Mouse (Mus musculus) layer of hippocampus, adult 18-20 months (tissue): Measurements from ENCODE around the gene Ccdc6. TPM values are rescaled to one million over a fixed set of nuclear protein-coding genes. Genes with fewer than 3 reads are reported as not detected.

Source experiments
- DNase-seq, 2 experiments: peaks; one replicate each; pipeline ENCODE4 v3.0.0; 2022; ENCODE audit warnings: low spot score in 2 of 2
- long read RNA-seq: library from polyadenylated mRNA; stranded (forward); transcript quantifications from one replicate; pipeline ENCODE4 v2.0.0, GENCODE M21; 2021
- total RNA-seq, 2 experiments: library from RNA; stranded (reverse); gene quantifications; 2 replicates each; pipeline ENCODE4 v1.2.3; 2021

Ccdc6 gene
- 10 to 100 TPM; 72.0 to 73.6 TPM for total RNA-seq
- long read RNA-seq, partial matches to known transcripts = 0 of 13 reads
- long read RNA-seq, other reads (novel, unspliced or antisense) = 13 of 13 reads

DNA sequence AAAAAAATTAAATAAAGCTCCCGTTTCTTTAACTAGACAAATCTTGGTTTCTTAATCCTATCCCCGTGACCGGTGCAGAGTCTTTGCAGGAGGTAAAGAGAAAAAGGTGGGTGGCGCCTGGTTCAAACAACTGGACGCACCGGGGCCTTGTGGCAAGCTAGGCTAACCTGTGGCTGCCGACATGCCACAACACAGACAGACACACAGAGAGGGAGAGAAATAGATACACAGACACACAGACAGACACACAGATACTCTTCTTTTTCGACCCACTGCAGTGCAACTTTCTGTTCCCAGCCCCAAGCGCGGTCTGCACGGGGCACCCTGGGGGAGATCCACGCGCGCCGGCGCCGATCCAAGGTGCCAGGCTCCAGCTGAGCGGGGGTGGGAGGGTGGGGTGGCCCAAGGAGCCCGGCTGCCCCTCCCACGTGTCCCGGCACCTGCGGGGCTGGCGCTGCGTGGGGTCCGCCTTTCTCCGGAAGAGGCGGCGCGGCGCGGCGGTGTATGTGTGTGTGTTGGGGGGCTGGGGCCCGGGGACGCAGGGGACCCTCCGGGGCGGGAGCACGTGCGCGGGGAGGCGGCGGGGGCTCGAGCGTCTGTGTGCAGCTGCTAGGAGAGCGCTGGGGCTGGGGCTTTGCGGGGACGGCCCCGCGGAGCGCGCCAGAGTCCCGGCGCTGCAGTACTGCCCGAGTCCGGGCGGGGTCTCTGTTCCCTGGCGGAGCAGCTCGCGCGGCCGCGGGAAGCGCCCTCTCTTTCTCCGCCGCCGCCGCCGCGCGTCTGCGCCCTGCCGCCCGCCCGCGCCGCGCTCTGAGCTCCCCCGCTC is at the start of gene Ccdc6:
Gene Ccdc6, plus strand, starts transcription at position 756 of the 823 bp plus-strand sequence.
- DNase-seq = peak; percentile 63 to 84

GRCm38 (mm10) chr10:70049771-70050170 is 47.1 kb upstream of the Ccdc6 start:
- no peak for DNase-seq

DNA sequence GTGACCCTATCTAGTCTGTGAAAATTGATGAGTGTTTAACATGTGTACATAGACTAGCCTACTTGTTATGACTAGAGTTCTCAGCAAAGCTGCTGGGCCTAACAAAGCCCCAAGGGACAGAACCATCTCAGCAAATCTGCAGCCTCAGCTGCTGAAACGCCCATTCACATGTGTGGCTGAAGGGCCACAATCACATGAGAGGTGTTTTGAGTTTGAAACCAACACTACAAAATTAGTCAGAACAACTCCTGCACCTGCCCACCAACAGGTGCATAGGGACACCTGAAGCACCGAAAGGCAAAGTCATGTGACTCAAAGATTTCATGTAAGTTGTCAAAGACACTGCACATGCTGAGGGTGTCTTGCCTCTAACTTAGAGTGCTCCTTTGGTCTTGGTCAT is 41.6 kb upstream of the Ccdc6 start:
- DNase-seq = no peak

DNA sequence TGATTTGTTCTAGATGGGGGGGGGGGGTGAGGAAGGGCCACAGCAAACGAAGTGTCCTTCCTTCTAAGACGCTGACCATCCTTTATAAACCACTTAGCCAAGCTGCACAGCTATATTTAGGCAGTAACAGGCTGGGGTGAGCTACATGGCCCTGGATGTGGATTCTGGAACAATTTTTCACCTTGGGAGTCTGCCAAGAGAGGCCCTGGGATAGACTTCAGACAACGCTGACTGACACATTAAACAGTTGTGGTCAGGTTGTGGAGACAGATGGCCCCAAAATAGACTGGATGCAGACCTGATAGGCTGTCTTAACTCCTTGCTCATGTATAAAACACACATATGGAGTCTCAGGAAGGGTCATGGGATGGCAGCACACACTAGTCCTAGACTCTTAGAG is 39.9 kb upstream of the Ccdc6 start:
- DNase-seq = no peak

GRCm38 (mm10) chr10:70060021-70060688 is 36.8 kb upstream of the Ccdc6 start:
- DNase-seq = peak; percentile 18 to 63

- peak in 1 of 2 experiments; percentile 48 for DNase-seq
These were observed 36.2 kb upstream of the Ccdc6 start for GRCm38 (mm10) chr10:70060689-70061081.

GRCm38 (mm10) chr10:70063881-70064555 is 32.9 kb upstream of the Ccdc6 start:
- peak in 1 of 2 experiments; percentile 12 for DNase-seq

DNA sequence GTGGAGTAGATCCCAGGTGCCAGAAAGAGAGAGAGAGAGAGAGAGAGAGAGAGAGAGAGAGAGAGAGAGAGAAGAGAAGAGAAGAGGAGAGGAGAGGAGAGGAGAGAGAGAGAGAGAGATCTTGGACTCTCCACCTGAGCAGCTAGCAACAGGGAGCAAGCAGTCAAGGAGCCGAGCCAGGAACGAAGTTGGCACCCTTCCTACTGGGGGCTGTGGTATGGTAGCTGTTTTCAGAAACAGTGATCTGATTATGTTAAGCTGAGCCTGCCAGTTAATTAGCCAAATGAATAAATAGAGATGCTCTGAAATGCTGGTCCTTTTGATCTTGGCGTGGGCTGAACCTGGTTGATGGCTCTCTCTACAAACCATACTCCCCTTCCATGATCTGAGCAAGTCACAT is 31.7 kb upstream of the Ccdc6 start:
- DNase-seq = no peak

DNA sequence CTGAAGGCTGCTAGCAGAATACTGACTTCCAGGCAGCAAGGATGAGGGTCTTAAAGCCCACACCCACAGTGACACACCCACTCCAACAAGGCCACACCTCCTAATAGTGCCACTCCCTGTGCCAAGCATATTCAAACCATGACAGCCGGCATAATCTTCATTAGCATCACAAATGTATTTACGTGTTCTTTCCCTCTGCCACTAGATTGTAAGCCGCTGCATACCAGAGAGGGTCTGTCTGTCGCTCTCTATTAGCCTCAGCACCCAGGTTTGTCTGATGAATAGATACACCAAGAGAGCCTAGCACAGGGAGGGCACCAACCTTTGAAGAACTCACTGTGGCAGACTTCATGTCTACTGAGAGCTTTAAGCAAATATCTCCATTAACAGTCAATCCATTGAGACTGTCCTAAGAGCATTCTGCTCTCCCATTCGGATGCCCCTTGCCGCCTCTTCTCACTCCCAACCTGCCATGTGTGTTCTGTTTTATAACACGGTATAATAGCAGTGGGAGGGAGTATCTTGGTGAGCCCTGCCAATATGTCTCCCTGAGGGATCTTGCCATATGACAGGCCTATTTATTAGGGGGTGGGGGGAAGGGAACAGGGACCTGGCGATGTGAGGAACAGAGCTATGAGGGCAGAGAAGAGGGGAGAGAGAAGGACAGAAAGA is 30.3 kb upstream of the Ccdc6 start:
- DNase-seq = no peak

- no peak for DNase-seq
These were observed 29.5 kb upstream of the Ccdc6 start for GRCm38 (mm10) chr10:70067169-70068115.

- no peak for DNase-seq
These were observed 27.6 kb upstream of the Ccdc6 start for GRCm38 (mm10) chr10:70069321-70069720.

GRCm38 (mm10) chr10:70071334-70071733 is 25.6 kb upstream of the Ccdc6 start:
- no peak for DNase-seq

- DNase-seq = peak in 1 of 2 experiments; percentile 60
These were observed 19.5 kb upstream of the Ccdc6 start for GRCm38 (mm10) chr10:70077452-70077851.

GRCm38 (mm10) chr10:70080908-70081307 is 16.0 kb upstream of the Ccdc6 start:
- no peak for DNase-seq

GRCm38 (mm10) chr10:70081564-70082175 is 15.3 kb upstream of the Ccdc6 start:
- no peak for DNase-seq

DNA sequence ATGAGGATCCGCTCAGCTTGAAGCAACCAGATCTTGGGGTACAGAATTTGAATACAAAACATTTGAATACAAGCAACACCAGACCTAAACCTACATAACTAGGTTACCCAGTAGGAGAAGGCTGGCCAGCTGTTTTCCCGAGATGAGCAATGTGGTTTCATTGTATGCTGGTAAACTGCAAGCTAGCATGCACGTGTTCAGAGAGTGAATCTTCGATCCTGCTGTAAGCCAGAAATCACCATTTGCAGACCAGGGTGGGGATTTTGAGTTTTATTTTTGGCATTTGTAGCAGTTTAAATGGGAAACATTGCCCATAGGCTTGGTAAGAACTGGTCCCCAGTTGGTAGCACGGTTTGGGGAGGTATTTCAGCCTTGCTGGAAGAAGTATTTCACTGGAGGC is 13.7 kb upstream of the Ccdc6 start:
- DNase-seq = no peak

DNA sequence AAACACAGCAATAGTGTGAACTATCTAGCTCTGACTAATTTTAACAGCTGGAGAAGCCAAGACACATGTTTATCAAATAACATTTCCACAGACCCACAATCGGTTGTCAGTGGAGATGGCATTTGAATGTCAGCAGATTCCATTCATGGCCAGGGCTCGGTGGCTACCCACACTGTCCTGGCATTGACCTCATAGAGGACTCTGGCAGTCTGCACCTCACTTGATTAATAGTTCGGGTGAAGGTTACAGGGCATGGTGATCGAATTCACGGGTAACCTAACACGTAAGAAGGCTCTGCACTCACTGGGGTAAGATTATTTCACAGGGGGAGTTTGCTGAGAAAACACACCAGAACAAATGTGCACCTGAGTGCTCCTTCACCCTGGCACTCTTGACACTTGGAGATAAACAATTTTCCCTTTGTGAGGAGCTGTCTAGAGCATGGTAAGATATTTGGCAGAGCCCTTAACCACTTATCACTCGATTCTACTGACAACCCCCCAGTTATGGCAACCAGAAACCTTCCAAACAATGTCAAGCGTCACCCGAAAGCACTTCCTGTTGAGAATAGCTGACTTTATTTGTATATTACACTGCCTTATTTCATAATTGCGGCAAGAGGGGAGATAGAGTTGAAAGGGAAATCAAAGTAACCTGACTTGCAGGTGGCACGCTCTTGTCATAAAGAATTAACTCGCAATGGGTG is 11.5 kb upstream of the Ccdc6 start:
- DNase-seq = no peak

- DNase-seq = no peak
These were observed 8.1 kb upstream of the Ccdc6 start for GRCm38 (mm10) chr10:70088788-70089187.

GRCm38 (mm10) chr10:70091876-70092462 is 5.0 kb upstream of the Ccdc6 start:
- no peak for DNase-seq
